Mouse (Mus musculus) left cerebral cortex, postnatal 10 days (tissue): ENCODE data around the gene Zfp503. TPM values are rescaled to one million over a fixed set of nuclear protein-coding genes. Genes with fewer than 3 reads are reported as not detected.

Experiments
- microRNA-seq: library from miRNA; unstranded; fragments of <30 nt; microRNA quantifications from one replicate; pipeline ENCODE4 v1.2.0, GENCODE M21; 2022
- total RNA-seq, 2 experiments: library from RNA; stranded (reverse); gene quantifications; 2 replicates each; pipeline ENCODE4 v1.2.3; 2021

The Zfp503 gene
- total RNA-seq, 2 experiments from 2014 or later: 2.6 to 3.2 TPM

Small RNAs within 50 kb of the gene (microRNA-seq; reads per million reads assigned to microRNA genes)
- not detected for gene Gm27532

Other genes with a start within 250 kb of the Zfp503 start
- 100 to 1,000 TPM; 103 to 105 TPM for gene Samd8, start 239.1 kb downstream of the Zfp503 start, total RNA-seq
- under 1 TPM in 1 of 2 experiments, not detected in 1; 0.39 TPM for gene Dusp13, start 238.4 kb downstream of the Zfp503 start, total RNA-seq
- gene Vdac2, start 164.4 kb downstream of the Zfp503 start, total RNA-seq: 100 to 1,000 TPM; 210 to 217 TPM
- gene Comtd1, start 140.6 kb downstream of the Zfp503 start, total RNA-seq: 10 to 100 TPM; 37.7 to 40.8 TPM
- 1 to 10 TPM in 1 of 2 experiments, not detected in 1; 1.1 TPM for gene Lrmda, start 30.1 kb upstream of the Zfp503 start, total RNA-seq